ENCODE assay signal across 23 mouse cellular contexts in the genomic region with DNA sequence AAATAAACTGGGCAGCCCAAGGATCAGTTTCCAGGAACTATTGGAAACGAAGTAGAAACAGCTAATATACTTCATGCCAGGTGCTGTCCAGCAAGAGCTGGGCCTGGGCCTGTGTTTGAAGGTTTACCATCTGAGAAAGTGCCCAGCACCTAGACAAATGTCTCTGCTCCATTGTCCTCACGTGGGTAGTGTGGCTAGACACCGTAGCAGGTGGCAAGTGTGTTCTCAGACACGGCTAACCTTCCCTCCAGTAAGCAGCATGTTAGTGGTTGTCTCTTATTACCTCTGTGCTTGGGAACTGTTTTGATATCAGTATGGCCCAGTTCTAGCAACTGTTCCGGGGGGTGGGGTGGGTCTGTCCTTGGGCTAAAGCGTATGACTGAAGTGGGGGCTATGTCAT.
"Had no signal": no experiment of that assay in that cellular context is flagged by ENCODE, and none has a peak within 500 bp of the region (broad histone marks: within the 10 kb centered on the region; RNA-seq: fewer than 3 reads in every experiment).

No protein-coding gene starts in this region.

- H3K27me3 ChIP-seq: heart, embryonic 13.5 days; heart, embryonic 15.5 days; hindbrain, embryonic 15.5 days; kidney, embryonic 15.5 days; limb, embryonic 12.5 days; liver, embryonic 13.5 days had no signal

- H3K36me3 ChIP-seq: heart, embryonic 13.5 days; heart, embryonic 15.5 days; hindbrain, embryonic 13.5 days; hindbrain, embryonic 15.5 days; kidney, embryonic 15.5 days; limb, embryonic 12.5 days; liver, embryonic 13.5 days had no signal

- DNase-seq: gastrocnemius, postnatal 14 days; gastrocnemius, postnatal 36 days; heart, adult 2 months; heart, postnatal 14 days; heart, postnatal 36 days; kidney, adult 11 months; kidney, adult 2 months; kidney, adult 9 months; kidney, postnatal 14 days; layer of hippocampus, adult 9-11 months; layer of hippocampus, postnatal 36 days; left cerebral cortex, postnatal 4 days; liver; liver, embryonic 13.5 days had no signal

- H3K9me3 ChIP-seq: heart, embryonic 13.5 days; heart, embryonic 15.5 days; hindbrain, embryonic 13.5 days; hindbrain, embryonic 15.5 days; kidney, embryonic 15.5 days; limb, embryonic 12.5 days; liver, embryonic 13.5 days had no signal

- ATAC-seq: hindbrain, postnatal 0 days; intestine, embryonic 16.5 days had no signal

- H3K4me1 ChIP-seq: heart, embryonic 15.5 days had no signal

- H3K27ac ChIP-seq: heart, adult 2 months; heart, embryonic 13.5 days; heart, embryonic 15.5 days; hindbrain, embryonic 13.5 days; hindbrain, embryonic 15.5 days; hindbrain, postnatal 0 days; kidney, embryonic 15.5 days; kidney, postnatal 0 days; limb, embryonic 12.5 days; liver, embryonic 13.5 days had no signal

- H3K4me3 ChIP-seq: heart, adult 2 months; heart, embryonic 13.5 days; heart, embryonic 15.5 days; hindbrain, embryonic 13.5 days; hindbrain, embryonic 15.5 days; kidney, embryonic 15.5 days; limb, embryonic 12.5 days; liver, embryonic 13.5 days had no signal
